Mouse (Mus musculus) lung, adult 10 weeks (tissue): ENCODE measurements around the gene Armcx3. TPM values are rescaled to one million over a fixed set of nuclear protein-coding genes. Genes with fewer than 3 reads are reported as not detected.

Experiments used
- polyA plus RNA-seq: library from polyadenylated mRNA; stranded (reverse); fragments of 350-450 nt; fragmentation: Illumina TruSeq; extraction: RNeasy Lipid Tissue Mini Kit (QIAGEN cat#74804); gene quantifications from one replicate; pipeline ENCODE4 v1.2.3, GENCODE M21; 2014; ENCODE audit warnings: low read depth, low replicate concordance; ENCODE audit not compliant: insufficient read depth

The Armcx3 gene
- polyA plus RNA-seq: 21.1 TPM

GRCm38 (mm10) chrX:134756434-134757292 lies at the start of gene Armcx3:
TSS of gene Armcx3 (plus strand) at chrX:134756595.

GRCm38 (mm10) chrX:134717752-134718308 lies 38.6 kb upstream of the Armcx3 start, which contains the start of gene Armcx1:
TSS of gene Armcx1 (plus strand) at chrX:134717963.

GRCm38 (mm10) chrX:134750764-134751592 lies 5.4 kb upstream of the Armcx3 start, which contains the start of gene Armcx6:
TSS of gene Armcx6 (minus strand) at chrX:134751417.

GRCm38 (mm10) chrX:134808755-134809224 lies 52.4 kb downstream of the Armcx3 start, which contains the start of gene Armcx2:
TSS of gene Armcx2 (minus strand) at chrX:134809221.

Other genes with a start within 250 kb of the Armcx3 start
- gene Timm8a1, start 214.7 kb upstream of the Armcx3 start, polyA plus RNA-seq: 11.1 TPM
- gene Btk, start 173.0 kb upstream of the Armcx3 start, polyA plus RNA-seq: 9.2 TPM
- 1,091 TPM for gene Rpl36a, start 170.9 kb upstream of the Armcx3 start, polyA plus RNA-seq
- 5.5 TPM for gene Gla, start 155.5 kb upstream of the Armcx3 start, polyA plus RNA-seq
- gene Hnrnph2, start 155.4 kb upstream of the Armcx3 start, polyA plus RNA-seq: 56.6 TPM
- gene Armcx4, start 70.1 kb upstream of the Armcx3 start, polyA plus RNA-seq: 2.6 TPM
- gene Armcx1, start 38.6 kb upstream of the Armcx3 start, polyA plus RNA-seq: 13.4 TPM
- gene Armcx6, start 5.2 kb upstream of the Armcx3 start, polyA plus RNA-seq: 4.5 TPM
- 13.4 TPM for gene Armcx2, start 52.6 kb downstream of the Armcx3 start, polyA plus RNA-seq
- gene Nxf2, start 208.2 kb downstream of the Armcx3 start, polyA plus RNA-seq: not detected